Comparison of ENCODE assay signal across 8 mouse cellular contexts in genomic region chr16:23953189-23953958, GRCm38 (mm10). TPM values are rescaled to one million over a fixed set of nuclear protein-coding genes. Genes with fewer than 3 reads are reported as not detected.
DNase-seq lines count a peak whose midpoint lies in the region; ATAC-seq and TF ChIP-seq lines count a peak whose summit lies in the region.

No protein-coding gene starts in this region.

- no peaks in the 10 kb centered on the region for H3K4me1 ChIP-seq in liver, embryonic 12.5 days
- no peaks in the 10 kb centered on the region for H3K4me1 ChIP-seq in cortical plate, adult 2 months (ENCODE audit: control insufficient read depth, insufficient read depth, low read length)

- no peak overlapping the region for H3K4me3 ChIP-seq in liver, embryonic 12.5 days
- H3K4me3 ChIP-seq in cortical plate, adult 2 months (ENCODE audit: insufficient read depth, low read length) = no peak overlapping the region

- H3K36me3 ChIP-seq in liver, embryonic 12.5 days = no peaks in the 10 kb centered on the region

- CTCF ChIA-PET in Patski (lab: Charles Lee) = interaction anchor here (0.6 to 1.1 kb wide), 10 partner anchors 11 to 502 kb away, joined by 3 to 4 read pairs (median 3); no protein-coding TSS in a partner anchor

- H3K27ac ChIP-seq in liver, embryonic 12.5 days = no peak overlapping the region
- H3K27ac ChIP-seq in cortical plate, adult 2 months (ENCODE audit: insufficient read depth, low read length) = no peak overlapping the region

- H3K9me3 ChIP-seq in liver, embryonic 12.5 days (replicated peaks) = no peaks in the 10 kb centered on the region

- peak; percentile 61 for TF ChIP-seq CTCF in Patski (IDR thresholded peaks at IDR 0.05)
- peak; percentile 55 for TF ChIP-seq CTCF in cortical plate, adult 2 months (IDR thresholded peaks at IDR 0.05; ENCODE audit: extremely low read depth, insufficient read depth, low read length)

- H3K9ac ChIP-seq in liver, embryonic 12.5 days = no peak overlapping the region

- no peak for ATAC-seq in liver, embryonic 12.5 days
- ATAC-seq in Patski = no peak

- H3K27me3 ChIP-seq in liver, embryonic 12.5 days (replicated peaks) = no peaks in the 10 kb centered on the region
- H3K27me3 ChIP-seq in Patski = peaks cover 4% of the 10 kb centered on the region

- intact Hi-C loops in heart, postnatal 36 days (cut with DNase I) = loop anchor here (1.0 to 5.0 kb wide), 3 partner anchors 55 to 501 kb away; no protein-coding TSS in a partner anchor
- intact Hi-C loops in left cerebral cortex, postnatal 4 days (cut with DNase I) = loop anchor here (5.0 kb wide), 1 partner anchor 501 kb away; no protein-coding TSS in a partner anchor

- POLR2A ChIA-PET in Patski (lab: Charles Lee) = no interaction called here

- 46% methylated on average over 11 of the region's 11 CpGs for WGBS in liver, embryonic 12.5 days (ENCODE audit: insufficient replicate concordance)

- no peak for TF ChIP-seq POLR2A in cortical plate, adult 2 months (IDR thresholded peaks at IDR 0.05; ENCODE audit: extremely low read depth, insufficient read depth, low read length)

- DNase-seq in liver (peak; percentile 42), Patski (ENCODE audit: low read depth, low spot score) (no peak)
- peak; percentile 56 to 63 for DNase-seq in heart, postnatal 36 days
- DNase-seq in left cerebral cortex, postnatal 4 days = peak; percentile 65
- DNase-seq in naive thymus-derived CD4-positive, alpha-beta T cell, adult 2 months (ENCODE audit: low read depth) = peak; percentile 72
- no peak for DNase-seq in urinary bladder, adult 18-20 months (ENCODE audit: low spot score in 2 of 2)

- in situ Hi-C loops in Patski (cut with MboI; ENCODE audit: low pct_unique_long_range_greater_than_20kb) = loop anchor here (10.0 kb wide), 1 partner anchor 499 kb away; no protein-coding TSS in a partner anchor

- no peak overlapping the region for H3K4me2 ChIP-seq in liver, embryonic 12.5 days

RNA-seq across cellular contexts. Expression of gene Rtp2, which starts 21.2 kb away (rescaled TPM):
- not detected in 2 replicates for polyA plus RNA-seq in liver, embryonic 12.5 days (2016; fragmentation: Nextera tagmentation; extraction: Ambion mirVana)
- polyA plus RNA-seq in Patski (2021) = not detected
- polyA plus RNA-seq in cortical plate, adult 2 months (2012; rRNA removed) = 0.04 TPM in 2 replicates
- not detected for total RNA-seq in heart, postnatal 36 days (2021)
- under 1 TPM in 1 of 2 experiments, not detected in 1; 0.36 TPM for total RNA-seq in left cerebral cortex, postnatal 4 days (2021)

RNA-seq across cellular contexts. Expression of gene Gm37419, which starts 34.9 kb away (rescaled TPM):
- polyA plus RNA-seq in liver, embryonic 12.5 days (2016; fragmentation: Nextera tagmentation; extraction: Ambion mirVana) = not detected in 2 replicates
- polyA plus RNA-seq in Patski (2021) = 1.3 TPM
- polyA plus RNA-seq in cortical plate, adult 2 months (2012; rRNA removed) = not detected in 2 replicates
- total RNA-seq in heart, postnatal 36 days (2021) = not detected
- not detected for total RNA-seq in left cerebral cortex, postnatal 4 days (2021)

RNA-seq across cellular contexts. Expression of gene Bcl6, which starts 35.3 kb away (rescaled TPM):
- 0.12 and 0.19 TPM in 2 replicates for polyA plus RNA-seq in liver, embryonic 12.5 days (2016; fragmentation: Nextera tagmentation; extraction: Ambion mirVana)
- polyA plus RNA-seq in Patski (2021) = 33.3 TPM
- polyA plus RNA-seq in cortical plate, adult 2 months (2012; rRNA removed) = 16.2 and 19.8 TPM in 2 replicates
- total RNA-seq in heart, postnatal 36 days (2021) = 10 to 100 TPM; 14.6 to 18.5 TPM
- total RNA-seq in left cerebral cortex, postnatal 4 days (2021) = 10 to 100 TPM; 21.0 to 22.4 TPM

Comparison
In these comparisons a context has a peak if more than half of its experiments do, and no peak if none do; other contexts are left out.
1. DNase-seq: peak in liver (single experiment), heart, postnatal 36 days (2 of 2), left cerebral cortex, postnatal 4 days (single experiment) and naive thymus-derived CD4-positive, alpha-beta T cell, adult 2 months (single experiment); none in Patski (single experiment) and urinary bladder, adult 18-20 months (0 of 2).
2. RNA of gene Bcl6, which starts 35.3 kb away (polyA plus RNA-seq): 33.3 TPM in Patski (single experiment) and 16.2 to 19.8 TPM in cortical plate, adult 2 months; 0.12 to 0.19 TPM in liver, embryonic 12.5 days; every median in the first group is over 10 times any median in the second.